Mouse (Mus musculus) testis, adult 2 months (tissue): ENCODE measurements around the gene Mmaa.

Experiments
- CTCF ChIP-seq: fragments of 200-500 bp; IDR thresholded peaks from 2 replicates; pipeline ENCODE4 v1.5.1; 2012; ENCODE audit warnings: low read depth, mild to moderate bottlenecking, inconsistent platforms, low read length, moderate library complexity; ENCODE audit not compliant: control insufficient read depth, insufficient read depth, insufficient replicate concordance
- POLR2A ChIP-seq: fragments of 200-500 bp; IDR thresholded peaks from 2 replicates; pipeline ENCODE4 v1.6.1; 2012; ENCODE audit warnings: low read depth, mild to moderate bottlenecking, inconsistent platforms, low read length, moderate library complexity; ENCODE audit not compliant: control insufficient read depth

DNA sequence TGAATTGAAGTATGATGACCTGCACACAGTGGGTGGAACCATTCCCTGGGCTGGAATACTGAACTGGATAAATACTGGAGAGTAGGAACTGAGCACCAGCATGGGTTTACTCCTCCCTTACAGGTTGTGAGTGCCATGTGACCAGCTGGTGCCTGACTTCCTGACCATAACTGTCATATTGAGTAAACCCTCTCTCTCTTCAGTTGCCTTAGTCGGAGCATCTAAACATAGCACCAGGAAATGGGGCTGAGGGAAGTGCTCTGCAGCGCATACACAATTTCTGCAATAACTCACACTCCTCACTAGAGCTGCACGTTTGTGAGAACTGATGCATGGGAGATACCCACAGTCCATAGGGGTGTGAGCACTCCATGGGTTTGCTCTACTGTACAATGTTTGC is 55.4 kb downstream of the Mmaa start:
- TF ChIP-seq CTCF (no peak), POLR2A (no peak)
